Mouse (Mus musculus) kidney, embryonic 16.5 days (tissue): Measurements from ENCODE around the gene Gas2l1. TPM values are rescaled to one million over a fixed set of nuclear protein-coding genes. Genes with fewer than 3 reads are reported as not detected.
"Not testable (repeated sequence)": the region's sequence is repeated elsewhere in the genome, so short reads cannot be mapped to it uniquely, and the experiment has no call there.

Source experiments
- ATAC-seq: fragments of 200-750 bp; cut with Nextera tagmentation; 2 replicates; pipeline ENCODE4 v1.8.0; 2017; ENCODE audit warnings: moderate TSS enrichment; ENCODE audit not compliant: low FRiP score, low TSS enrichment
- H3K27ac ChIP-seq: fragments of 300-500 bp; sonication (generic); 2 replicates; pipeline ENCODE4 v1.5.1; 2014; ENCODE audit warnings: low read length
- H3K27me3 ChIP-seq: fragments of 300-500 bp; sonication (generic); 2 replicates; pipeline ENCODE4 v1.6.1; 2014; ENCODE audit warnings: low read length, control low read depth, mixed read lengths; ENCODE audit not compliant: insufficient read depth
- H3K36me3 ChIP-seq: fragments of 300-500 bp; sonication (generic); 2 replicates; pipeline ENCODE4 v1.6.1; 2014; ENCODE audit warnings: low read length, control low read depth, mixed read lengths; ENCODE audit not compliant: insufficient read depth
- H3K4me1 ChIP-seq: fragments of 300-500 bp; sonication (generic); 2 replicates; pipeline ENCODE4 v1.6.1; 2014; ENCODE audit warnings: low read length, control low read depth, mixed read lengths; ENCODE audit not compliant: insufficient read depth
- H3K4me2 ChIP-seq: fragments of 300-500 bp; sonication (generic); replicated peaks from 2 replicates; pipeline ENCODE4 v1.6.1; 2014; ENCODE audit warnings: low read depth, low read length
- H3K4me3 ChIP-seq: fragments of 300-500 bp; sonication (generic); 2 replicates; pipeline ENCODE4 v1.5.1; 2014; ENCODE audit warnings: mild to moderate bottlenecking, low read length
- H3K9ac ChIP-seq: fragments of 300-500 bp; sonication (generic); replicated peaks from 2 replicates; pipeline ENCODE4 v1.6.1; 2014; ENCODE audit warnings: low read length
- H3K9me3 ChIP-seq: fragments of 300-500 bp; sonication (generic); 2 replicates; pipeline ENCODE4 v1.6.1; 2016; ENCODE audit warnings: low read length, control low read depth
- WGBS: fragments of 180-500 bp; shearing (Covaris S2); extraction: QIAGEN DNeasy Blood & Tissue Kit; methylation state at CpG from one replicate; pipeline ENCODE4 v1.1.7; 2014; 5-methylcytosine and 5-hydroxymethylcytosine counted together
- polyA plus RNA-seq: library from polyadenylated mRNA; unstranded; fragments of >200 nt; fragmentation: Nextera tagmentation; extraction: Ambion mirVana; gene quantifications from 2 replicates; pipeline ENCODE4 v1.2.1, GENCODE M21; 2015

Gas2l1 gene
- polyA plus RNA-seq, 1 experiment from 2014 or later = 28.4 TPM

DNA sequence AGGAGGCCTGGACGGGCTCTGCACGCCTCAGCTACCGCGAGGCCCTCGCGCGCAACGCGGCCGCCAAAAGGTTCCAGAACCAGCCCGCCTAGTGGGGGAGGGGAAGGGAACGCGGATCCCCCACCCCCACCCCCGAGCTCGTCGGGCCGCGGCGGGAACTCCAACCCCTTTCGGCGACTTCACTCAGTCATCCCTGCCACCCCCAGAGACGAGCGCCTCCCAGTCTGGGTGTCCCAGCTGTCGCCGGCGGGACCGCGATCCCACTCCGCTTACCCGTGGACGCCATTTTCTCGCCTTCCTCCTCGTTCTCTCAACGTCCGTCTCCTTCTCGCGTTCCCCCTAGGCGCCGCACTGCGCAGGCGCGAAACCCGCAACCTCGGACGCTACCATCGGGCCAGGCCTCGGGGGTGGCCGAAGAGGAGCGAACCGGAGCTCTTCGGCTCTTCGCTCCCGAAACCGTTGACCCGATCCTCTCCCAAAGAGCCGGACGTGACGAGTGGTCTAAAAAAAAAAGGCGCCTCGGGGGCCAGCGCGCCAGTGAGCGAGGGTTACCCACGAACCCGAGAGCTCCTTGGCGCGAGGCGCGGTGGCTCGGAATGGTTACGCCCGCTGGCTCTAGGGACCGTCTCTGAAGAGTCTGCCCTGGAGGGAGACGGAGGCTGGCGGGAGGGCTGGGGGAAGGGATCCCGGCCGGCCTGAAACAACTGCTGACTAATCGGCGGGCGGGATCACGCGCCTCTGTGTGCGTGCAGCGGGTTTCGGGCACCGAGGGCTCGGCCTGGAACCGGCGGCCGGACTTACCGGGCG is 33.8 kb upstream of the Gas2l1 start, which contains the start of the genes Rhbdd3 and Ewsr1:
Gene Rhbdd3, plus strand, starts transcription at position 191 of the 807 bp plus-strand sequence.
Gene Ewsr1, minus strand, starts transcription at position 531 of the 807 bp plus-strand sequence.
- Histone ChIP-seq H3K9ac (peak within 1 kb of the TSS; percentile 100), H3K27me3 (no peaks in the 10 kb centered on the region), H3K36me3 (0 out of 2 replicates have a peak, but pooled peaks cover 7% of the 10 kb centered on the region), H3K27ac (peak within 1 kb of the TSS; percentile 99), H3K9me3 (no peaks in the 10 kb centered on the region), H3K4me3 (peak within 1 kb of the TSS; percentile 100), H3K4me2 (peak within 1 kb of the TSS; percentile 88), H3K4me1 (peaks cover 34% of the 10 kb centered on the region)
- peak; percentile 89 for ATAC-seq
- WGBS = under 1% methylated on average over 89 of the region's 92 CpGs

DNA sequence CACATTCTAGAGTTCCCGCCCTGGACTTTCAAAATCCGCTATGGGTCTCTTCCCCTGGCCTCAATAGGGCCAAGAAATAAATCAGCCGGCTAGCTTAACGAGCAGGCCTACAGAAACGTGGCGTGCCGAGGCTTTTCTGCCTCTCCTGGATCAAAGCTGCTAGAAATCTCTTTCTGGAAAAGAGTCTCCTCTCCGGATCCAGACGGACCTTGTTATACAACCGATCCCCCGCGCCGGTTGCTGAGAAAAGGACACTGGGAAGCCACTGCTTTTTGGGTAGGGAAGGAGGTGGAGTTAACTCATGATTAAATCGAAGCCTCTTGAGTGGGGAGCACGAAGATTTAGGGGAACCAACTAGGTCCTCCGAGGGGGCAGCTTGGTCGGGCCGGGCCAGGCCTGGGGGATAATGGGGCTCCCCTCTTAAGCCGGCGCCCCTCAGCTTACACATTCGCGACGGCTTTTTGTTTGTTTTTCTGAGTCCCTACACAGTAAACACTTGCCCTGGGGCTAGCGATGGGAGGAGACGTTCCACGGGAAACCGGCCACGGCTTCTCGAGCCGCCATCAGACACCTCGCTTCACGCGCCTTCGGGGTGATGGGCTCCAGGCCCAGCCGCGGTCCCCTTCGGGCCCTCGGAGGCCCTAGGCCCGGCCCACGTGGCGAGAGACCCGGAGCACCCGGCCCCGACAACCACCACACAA is 33.1 kb upstream of the Gas2l1 start:
- peak overlapping the region; percentile 100 for H3K9ac ChIP-seq
- no peaks in the 10 kb centered on the region for H3K27me3 ChIP-seq
- peaks cover 37% of the 10 kb centered on the region for H3K4me1 ChIP-seq
- H3K4me3 ChIP-seq = peak overlapping the region; percentile 100
- no peaks in the 10 kb centered on the region for H3K9me3 ChIP-seq
- H3K27ac ChIP-seq = peak overlapping the region; percentile 99
- H3K4me2 ChIP-seq = peak overlapping the region; percentile 83
- ATAC-seq = 0 out of 2 replicates have a peak, but pooled peaks have one; percentile 4
- WGBS = under 1% methylated on average over 43 of the region's 44 CpGs
- no peaks in the 10 kb centered on the region for H3K36me3 ChIP-seq

DNA sequence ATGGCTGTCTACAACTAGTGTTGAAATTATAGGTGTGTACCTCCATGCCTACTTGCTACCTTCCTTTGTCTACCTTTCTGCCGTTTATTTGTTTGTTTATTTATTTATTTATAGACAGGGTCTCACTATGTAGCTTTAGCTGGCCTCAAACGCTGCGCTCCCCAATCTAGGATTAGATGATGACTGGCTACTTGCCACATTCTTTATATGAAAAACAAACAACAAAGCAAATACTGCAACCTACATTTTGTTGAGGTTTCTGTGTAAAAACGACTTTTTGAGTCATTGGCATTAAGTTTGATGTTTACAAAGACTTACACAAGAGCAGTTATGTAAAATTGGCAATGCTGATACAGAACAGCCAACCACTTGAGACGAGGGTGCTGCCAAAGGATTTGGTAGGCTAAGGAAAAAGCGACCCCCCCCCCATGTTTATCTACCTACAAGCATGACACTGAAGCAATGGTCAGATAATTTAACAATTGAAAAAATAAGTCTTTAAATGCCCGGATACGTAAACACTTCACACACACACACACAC is 31.4 kb upstream of the Gas2l1 start:
- 54% methylated on average over 8 of the region's 8 CpGs for WGBS
- no peak overlapping the region for H3K9ac ChIP-seq

DNA sequence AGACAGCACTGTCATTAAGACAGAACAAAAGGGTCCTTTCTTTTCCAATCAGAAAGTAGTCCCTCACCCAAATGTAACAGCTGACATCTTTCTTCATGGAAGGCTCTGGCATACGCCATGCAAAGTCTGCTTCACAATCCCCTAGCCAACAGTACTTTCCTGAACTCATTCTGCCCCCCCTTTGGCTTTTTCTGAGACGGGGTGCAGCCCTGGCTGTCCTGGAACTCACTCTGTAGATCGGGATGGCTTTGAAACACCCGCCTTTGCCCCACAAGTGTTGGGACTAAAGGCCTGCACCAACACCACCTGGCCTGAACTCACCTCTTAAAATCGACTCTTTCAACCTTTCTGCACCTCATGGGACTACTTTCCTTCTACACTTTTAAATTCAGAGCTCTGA is 30.8 kb upstream of the Gas2l1 start:
- no peak for ATAC-seq

More for the DNA sequence above, 31.4 kb upstream of the Gas2l1 start:
- ATAC-seq = no peak
- Histone ChIP-seq H3K4me3 (peak overlapping the region; percentile 100), H3K4me1 (peaks cover 37% of the 10 kb centered on the region), H3K27me3 (no peaks in the 10 kb centered on the region), H3K27ac (no peak overlapping the region), H3K4me2 (peak overlapping the region; percentile 83), H3K36me3 (peaks cover 10% of the 10 kb centered on the region), H3K9me3 (no peaks in the 10 kb centered on the region)

DNA sequence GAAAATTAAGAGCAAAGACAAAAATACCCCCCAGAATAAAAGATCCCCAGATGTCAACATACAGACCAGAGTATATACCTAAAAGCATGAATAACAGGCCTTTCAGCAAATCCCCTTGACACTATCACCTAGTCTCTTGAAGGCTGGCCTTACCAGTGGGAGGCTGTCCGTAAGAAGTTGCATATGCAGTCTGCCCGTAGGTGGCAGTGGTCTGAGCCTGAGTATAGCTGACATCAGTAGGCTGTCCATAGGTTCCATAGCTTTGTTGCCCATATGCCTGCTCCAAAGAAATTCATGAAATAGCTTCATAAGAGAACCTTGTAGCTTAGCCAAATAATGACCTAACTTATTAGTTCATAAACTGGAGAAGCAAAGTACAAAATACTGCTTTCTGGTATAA is 26.6 kb upstream of the Gas2l1 start:
- WGBS = 41% methylated on average over 2 of the region's 2 CpGs
- Histone ChIP-seq H3K9ac (no peak overlapping the region), H3K27ac (no peak overlapping the region), H3K27me3 (no peaks in the 10 kb centered on the region), H3K9me3 (no peaks in the 10 kb centered on the region), H3K36me3 (peaks cover 40% of the 10 kb centered on the region), H3K4me3 (no peak overlapping the region), H3K4me1 (peaks cover 19% of the 10 kb centered on the region), H3K4me2 (no peak overlapping the region)
- peak; percentile 61; the same call in 1 of the 2 replicates for ATAC-seq

More for the DNA sequence above, 30.8 kb upstream of the Gas2l1 start:
- WGBS = 85% methylated on average over 5 of the region's 5 CpGs
- H3K9ac ChIP-seq = 0 out of 2 replicates have a peak overlapping the region, but pooled peaks have one; percentile 20
- peaks cover 15% of the 10 kb centered on the region for H3K36me3 ChIP-seq
- H3K9me3 ChIP-seq = no peaks in the 10 kb centered on the region
- H3K27ac ChIP-seq = no peak overlapping the region
- H3K4me2 ChIP-seq = no peak overlapping the region
- H3K27me3 ChIP-seq = no peaks in the 10 kb centered on the region
- H3K4me1 ChIP-seq = peaks cover 33% of the 10 kb centered on the region
- H3K4me3 ChIP-seq = 0 out of 2 replicates have a peak overlapping the region, but pooled peaks have one; percentile 6

DNA sequence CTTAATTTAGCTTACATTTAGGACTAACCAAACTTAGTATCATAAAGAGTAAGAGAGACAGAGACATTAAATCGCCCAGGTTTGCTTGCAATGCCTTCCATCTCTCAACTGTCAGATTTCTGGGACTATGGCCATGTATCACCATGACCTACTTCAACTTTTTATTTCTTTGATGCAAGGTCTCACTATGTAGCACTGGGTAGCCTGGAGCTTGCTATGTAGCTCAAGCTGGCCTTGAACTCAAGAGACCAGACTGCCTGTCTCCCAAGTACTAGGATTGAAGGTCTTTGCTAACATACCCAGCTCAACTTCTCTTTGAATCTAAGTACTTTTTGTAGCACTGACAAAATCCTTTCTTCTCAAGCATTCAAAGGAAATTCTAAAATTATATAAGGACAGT is 24.0 kb upstream of the Gas2l1 start:
- WGBS = 92% methylated on average over 1 of the region's 1 CpGs
- Histone ChIP-seq H3K9me3 (no peaks in the 10 kb centered on the region), H3K4me2 (no peak overlapping the region), H3K4me3 (no peak overlapping the region), H3K4me1 (peaks cover 10% of the 10 kb centered on the region; the same call in 1 of the 2 replicates), H3K36me3 (peaks cover 59% of the 10 kb centered on the region), H3K27ac (no peak overlapping the region), H3K9ac (no peak overlapping the region), H3K27me3 (no peaks in the 10 kb centered on the region)
- no peak for ATAC-seq

DNA sequence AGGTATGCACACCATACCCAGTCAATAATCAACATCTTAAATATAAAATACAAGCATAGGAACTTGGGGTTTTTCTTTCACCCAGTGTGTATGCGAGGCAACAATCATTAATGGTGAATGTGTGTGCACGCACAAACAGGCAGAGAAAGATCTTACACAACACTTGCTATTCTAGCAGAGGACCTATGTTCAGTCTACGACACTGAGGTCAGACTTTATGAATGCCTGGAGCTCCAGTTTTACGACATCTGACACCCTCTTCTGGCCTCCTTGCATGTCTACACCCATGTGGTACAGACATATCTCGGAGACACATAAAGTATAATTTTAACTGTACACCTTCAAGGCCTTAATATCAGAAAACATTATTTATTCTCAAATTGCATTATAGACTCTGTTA is 11.7 kb upstream of the Gas2l1 start:
- not testable (repeated sequence) for H3K9me3 ChIP-seq, H3K9ac ChIP-seq, ATAC-seq, H3K4me1 ChIP-seq, H3K4me2 ChIP-seq, H3K27ac ChIP-seq, H3K4me3 ChIP-seq, H3K27me3 ChIP-seq
- 82% methylated on average over 4 of the region's 5 CpGs for WGBS
- H3K36me3 ChIP-seq = peaks cover 70% of the 10 kb centered on the region

DNA sequence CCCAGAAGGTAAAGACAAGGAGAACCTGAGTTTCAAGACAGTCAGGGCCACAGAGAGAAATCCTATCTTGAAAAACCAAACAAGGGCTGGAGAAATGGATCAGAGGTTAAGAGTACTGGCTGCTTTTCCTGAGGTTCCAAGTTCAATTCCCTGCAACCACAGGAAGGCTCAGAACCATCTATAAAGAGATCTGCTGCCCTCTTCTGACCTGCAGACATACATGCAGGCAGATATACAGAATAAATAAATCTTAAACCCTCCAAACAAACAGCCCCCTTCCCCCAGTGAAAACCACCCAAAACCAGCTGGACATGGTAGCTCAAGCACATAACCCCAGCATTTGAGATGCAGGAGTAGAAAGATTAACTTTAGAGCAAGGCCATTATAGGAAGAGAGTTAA is 10.6 kb upstream of the Gas2l1 start:
- Histone ChIP-seq H3K27me3 (no peaks in the 10 kb centered on the region), H3K9ac (no peak overlapping the region), H3K4me3 (no peak overlapping the region), H3K27ac (no peak overlapping the region), H3K4me2 (no peak overlapping the region), H3K36me3 (peaks cover 74% of the 10 kb centered on the region), H3K4me1 (no peaks in the 10 kb centered on the region), H3K9me3 (no peaks in the 10 kb centered on the region)
- no peak for ATAC-seq

DNA sequence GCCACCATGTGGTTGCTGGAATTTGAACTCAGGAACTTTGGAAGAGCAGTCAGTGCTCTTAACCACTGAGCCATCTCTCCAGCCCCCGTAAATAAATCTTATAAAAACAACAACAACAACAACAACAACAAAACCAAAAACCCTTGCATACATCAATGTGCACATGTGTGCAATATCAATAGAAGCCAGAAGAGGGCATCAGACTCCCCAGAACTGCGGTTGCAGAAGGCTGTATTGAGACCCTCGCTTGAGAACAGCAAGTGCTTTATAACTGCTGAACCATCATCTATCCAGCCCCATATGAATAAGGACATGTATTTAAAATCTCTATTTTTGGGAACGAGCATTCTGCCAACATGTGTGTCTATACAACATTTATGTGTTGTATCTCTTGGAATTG is 9.8 kb upstream of the Gas2l1 start:
- H3K27ac ChIP-seq = no peak overlapping the region
- H3K4me1 ChIP-seq = no peaks in the 10 kb centered on the region
- no peak overlapping the region for H3K9ac ChIP-seq
- ATAC-seq = no peak
- H3K9me3 ChIP-seq = no peaks in the 10 kb centered on the region
- H3K4me2 ChIP-seq = no peak overlapping the region
- 73% methylated on average over 4 of the region's 4 CpGs for WGBS
- H3K27me3 ChIP-seq = no peaks in the 10 kb centered on the region
- peaks cover 76% of the 10 kb centered on the region for H3K36me3 ChIP-seq
- H3K4me3 ChIP-seq = no peak overlapping the region
